Comparison of ENCODE assay signal across 8 mouse cellular contexts in the genomic region with DNA sequence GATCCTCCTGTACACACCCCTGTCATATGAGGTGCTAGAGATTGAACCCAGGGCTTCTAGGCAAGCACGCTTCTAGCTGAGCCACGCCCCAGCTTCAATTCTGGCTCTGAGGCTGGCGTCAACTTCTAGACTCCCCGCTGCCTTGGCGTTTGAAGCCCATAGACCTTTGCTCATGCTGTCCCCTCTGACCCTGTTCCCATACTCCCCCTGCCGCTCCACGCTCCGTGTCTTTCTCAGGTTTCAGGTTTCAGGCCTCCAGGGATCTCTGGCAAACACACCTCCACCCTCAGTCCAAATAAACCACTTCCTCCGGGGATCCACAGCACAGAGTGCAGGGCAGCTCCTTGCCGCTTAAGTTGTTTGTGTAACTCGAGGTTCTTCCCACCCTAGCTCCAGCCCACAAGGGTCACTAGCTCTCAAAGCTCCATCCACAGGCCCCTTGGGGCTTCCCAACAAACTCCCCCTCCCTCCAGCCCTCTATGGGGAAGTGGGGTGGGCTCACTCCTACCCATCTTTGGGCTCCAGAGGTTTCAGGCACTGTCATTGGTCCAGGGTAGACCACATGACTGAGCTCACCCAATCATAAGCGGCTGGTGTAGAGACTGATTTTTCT. TPM values are rescaled to one million over a fixed set of nuclear protein-coding genes. Genes with fewer than 3 reads are reported as not detected.
DNase-seq lines count a peak whose midpoint lies in the region; ATAC-seq and TF ChIP-seq lines count a peak whose summit lies in the region.

No protein-coding gene starts in this region.

- CTCF ChIA-PET in Patski (lab: Charles Lee) = interaction anchor here (1.1 to 1.4 kb wide), 2 partner anchors 9 to 16 kb away, joined by 3 to 5 read pairs; no protein-coding TSS in a partner anchor

- H3K4me2 ChIP-seq in hindbrain, embryonic 15.5 days = peak overlapping the region; percentile 9; the same call in 1 of the 2 replicates
- H3K4me2 ChIP-seq in hindbrain, embryonic 13.5 days = no peak overlapping the region
- H3K4me2 ChIP-seq in heart, embryonic 15.5 days = peak overlapping the region; percentile 41
- peak overlapping the region; percentile 38 for H3K4me2 ChIP-seq in limb, embryonic 12.5 days

- no peak overlapping the region for H3K4me3 ChIP-seq in hindbrain, embryonic 15.5 days
- H3K4me3 ChIP-seq in hindbrain, embryonic 13.5 days = no peak overlapping the region
- no peak overlapping the region for H3K4me3 ChIP-seq in heart, embryonic 15.5 days
- no peak overlapping the region for H3K4me3 ChIP-seq in limb, embryonic 12.5 days (replicated peaks)

- POLR2A ChIA-PET in Patski (lab: Charles Lee) = interaction anchor here (0.6 to 1.1 kb wide), 4 partner anchors 17 to 20 kb away, joined by 3 read pairs; partner anchors contain the start of gene Clic4

- no peak for ATAC-seq in hindbrain, embryonic 15.5 days (ENCODE audit: low FRiP score, low read depth)
- no peak for ATAC-seq in hindbrain, embryonic 13.5 days (ENCODE audit: low FRiP score)
- peak; percentile 74 for ATAC-seq in Patski
- peak; percentile 48 for ATAC-seq in heart, embryonic 15.5 days (replicated peaks; ENCODE audit: insufficient number of reproducible peaks, insufficient read depth, low FRiP score, low read depth)
- ATAC-seq in limb, embryonic 12.5 days (ENCODE audit: insufficient number of reproducible peaks, insufficient read depth, low FRiP score, low TSS enrichment, low read depth) = peak; percentile 56

- no peaks in the 10 kb centered on the region for H3K4me1 ChIP-seq in hindbrain, embryonic 15.5 days (replicated peaks)
- H3K4me1 ChIP-seq in hindbrain, embryonic 13.5 days (replicated peaks) = peaks cover 4% of the 10 kb centered on the region; the same call in 1 of the 2 replicates
- peaks cover 19% of the 10 kb centered on the region for H3K4me1 ChIP-seq in heart, embryonic 15.5 days (replicated peaks)
- H3K4me1 ChIP-seq in limb, embryonic 12.5 days (replicated peaks) = peaks cover 27% of the 10 kb centered on the region

- 13% methylated on average over 12 of the region's 12 CpGs for WGBS in hindbrain, embryonic 15.5 days
- WGBS in hindbrain, embryonic 13.5 days = 15% methylated on average over 12 of the region's 12 CpGs
- 12% methylated on average over 12 of the region's 12 CpGs for WGBS in heart, embryonic 15.5 days
- WGBS in limb, embryonic 12.5 days = 8% methylated on average over 12 of the region's 12 CpGs

- in situ Hi-C loops in Patski (cut with MboI; ENCODE audit: low pct_unique_long_range_greater_than_20kb) = no loop called here

- H3K27me3 ChIP-seq in hindbrain, embryonic 15.5 days = no peaks in the 10 kb centered on the region
- no peaks in the 10 kb centered on the region for H3K27me3 ChIP-seq in hindbrain, embryonic 13.5 days
- H3K27me3 ChIP-seq in Patski = no peaks in the 10 kb centered on the region
- H3K27me3 ChIP-seq in heart, embryonic 15.5 days = no peaks in the 10 kb centered on the region
- H3K27me3 ChIP-seq in limb, embryonic 12.5 days = no peaks in the 10 kb centered on the region

- H3K9ac ChIP-seq in hindbrain, embryonic 15.5 days = no peak overlapping the region
- H3K9ac ChIP-seq in hindbrain, embryonic 13.5 days = no peak overlapping the region
- H3K9ac ChIP-seq in heart, embryonic 15.5 days = no peak overlapping the region
- H3K9ac ChIP-seq in limb, embryonic 12.5 days (replicated peaks) = no peak overlapping the region

- TF ChIP-seq CTCF in Patski (IDR thresholded peaks at IDR 0.05) = no peak

- no peaks in the 10 kb centered on the region for H3K36me3 ChIP-seq in hindbrain, embryonic 15.5 days
- H3K36me3 ChIP-seq in hindbrain, embryonic 13.5 days = no peaks in the 10 kb centered on the region
- no peaks in the 10 kb centered on the region for H3K36me3 ChIP-seq in heart, embryonic 15.5 days
- no peaks in the 10 kb centered on the region for H3K36me3 ChIP-seq in limb, embryonic 12.5 days

- no peaks in the 10 kb centered on the region for H3K9me3 ChIP-seq in hindbrain, embryonic 15.5 days
- H3K9me3 ChIP-seq in hindbrain, embryonic 13.5 days = no peaks in the 10 kb centered on the region
- H3K9me3 ChIP-seq in heart, embryonic 15.5 days (replicated peaks) = no peaks in the 10 kb centered on the region
- H3K9me3 ChIP-seq in limb, embryonic 12.5 days = no peaks in the 10 kb centered on the region

- H3K27ac ChIP-seq in hindbrain, embryonic 15.5 days (replicated peaks) = no peak overlapping the region
- H3K27ac ChIP-seq in hindbrain, embryonic 13.5 days = no peak overlapping the region
- peak overlapping the region; percentile 35 for H3K27ac ChIP-seq in heart, embryonic 15.5 days
- peak overlapping the region; percentile 62 for H3K27ac ChIP-seq in limb, embryonic 12.5 days

- no peak for DNase-seq in Patski (ENCODE audit: low read depth, low spot score)
- DNase-seq in neural tube, embryonic 10.5 days (ENCODE audit: extremely low spot score, low spot score) = peak; percentile 67
- DNase-seq in layer of hippocampus, adult 9-10 months (ENCODE audit: low spot score) = no peak
- no peak for DNase-seq in cerebellum, adult 18-20 months

RNA-seq across cellular contexts. Expression of gene Clic4, which starts 20.0 kb away (rescaled TPM):
- 67.1 and 73.3 TPM in 2 replicates for polyA plus RNA-seq in hindbrain, embryonic 15.5 days (2015; fragmentation: Nextera tagmentation; extraction: Ambion mirVana)
- polyA plus RNA-seq in hindbrain, embryonic 13.5 days (2015; fragmentation: Nextera tagmentation; extraction: Ambion mirVana) = 83.5 and 84.7 TPM in 2 replicates
- 196 TPM for polyA plus RNA-seq in Patski (2021)
- 252 and 254 TPM in 2 replicates for polyA plus RNA-seq in heart, embryonic 15.5 days (2015; fragmentation: Nextera tagmentation; extraction: Ambion mirVana)
- 191 and 199 TPM in 2 replicates for polyA plus RNA-seq in limb, embryonic 12.5 days (2016; fragmentation: Nextera tagmentation; extraction: Ambion mirVana)

Comparison
In these comparisons a context has a peak if more than half of its experiments do, and no peak if none do; other contexts are left out.
1. ATAC-seq: peak in Patski (single experiment), heart, embryonic 15.5 days (single experiment) and limb, embryonic 12.5 days (single experiment); none in hindbrain, embryonic 15.5 days (single experiment) and hindbrain, embryonic 13.5 days (single experiment).
2. H3K27ac ChIP-seq: peak in heart, embryonic 15.5 days (single experiment) and limb, embryonic 12.5 days (single experiment); none in hindbrain, embryonic 15.5 days (single experiment) and hindbrain, embryonic 13.5 days (single experiment).